Mouse (Mus musculus): ENCODE results near the gene Spast.
A peak's percentile ranks its signal among the peaks of the same experiment; 100 is the strongest.
"Not testable (repeated sequence)": the region's sequence is repeated elsewhere in the genome, so short reads cannot be mapped to it uniquely, and the experiment has no call there.

The Spast gene

GRCm38 (mm10) chr17:74338937-74339804, at the start of gene Spast:
TSS of gene Spast (plus strand) at chr17:74338987.
- no peak for DNase-seq (ENCODE audit: low read depth)

- DNase-seq (ENCODE audit: low read depth): no peak
Observed at GRCm38 (mm10) chr17:74290198-74290597, 48.6 kb upstream of the Spast start.

DNA sequence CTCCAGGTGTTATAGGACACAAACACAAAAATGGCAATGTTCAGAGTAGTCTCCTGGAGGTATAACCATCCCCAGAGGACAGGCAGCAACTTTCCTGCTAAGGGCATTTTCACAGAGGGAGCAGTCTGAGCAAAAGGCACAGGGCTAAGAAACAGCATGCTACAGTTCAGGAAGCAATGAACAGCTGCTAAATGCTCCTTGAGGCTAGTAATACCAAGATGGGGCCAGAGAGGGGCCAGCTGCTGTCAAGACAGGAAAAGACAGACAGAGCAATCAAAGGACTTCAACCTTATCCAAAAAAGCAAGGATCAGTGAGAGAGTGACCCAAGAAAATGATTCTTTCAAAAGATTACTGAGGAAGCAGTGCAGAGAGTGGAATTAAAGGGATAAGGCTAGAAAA, 47.9 kb upstream of the Spast start:
- no peak for DNase-seq (ENCODE audit: low read depth)

DNA sequence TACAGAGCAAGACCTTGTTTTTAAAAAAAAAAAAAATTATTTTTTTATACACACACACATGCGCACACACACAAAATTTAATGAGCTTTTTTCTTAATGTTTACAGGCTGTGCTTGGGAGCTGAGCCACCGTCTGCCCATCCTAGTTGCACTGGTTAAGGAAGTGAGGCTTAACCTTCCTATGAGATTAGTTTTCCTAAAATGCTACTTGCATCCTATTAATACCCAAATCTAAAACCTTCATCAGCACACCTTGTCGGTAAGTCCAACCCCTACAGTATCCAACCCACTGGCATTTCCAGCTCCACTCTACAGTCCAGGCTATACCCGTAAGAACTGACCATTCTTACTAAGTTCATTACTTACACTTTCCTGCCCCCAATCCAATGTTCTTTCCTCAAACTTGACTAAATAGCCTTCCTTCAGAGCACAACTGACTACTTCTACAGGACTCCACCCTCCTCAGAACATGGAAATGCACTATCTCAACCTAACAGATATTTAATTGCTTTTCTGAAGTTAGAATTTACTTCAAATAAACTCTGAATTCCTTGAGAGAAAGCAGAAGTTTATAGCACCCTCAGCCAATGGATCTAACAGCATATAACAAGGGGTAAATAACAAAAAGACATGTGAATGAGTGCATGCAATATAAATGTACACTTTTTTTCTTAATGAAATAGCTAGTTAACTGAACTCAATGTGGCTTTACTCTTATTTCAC, 47.0 kb upstream of the Spast start:
- no peak for DNase-seq (ENCODE audit: low read depth)

DNA sequence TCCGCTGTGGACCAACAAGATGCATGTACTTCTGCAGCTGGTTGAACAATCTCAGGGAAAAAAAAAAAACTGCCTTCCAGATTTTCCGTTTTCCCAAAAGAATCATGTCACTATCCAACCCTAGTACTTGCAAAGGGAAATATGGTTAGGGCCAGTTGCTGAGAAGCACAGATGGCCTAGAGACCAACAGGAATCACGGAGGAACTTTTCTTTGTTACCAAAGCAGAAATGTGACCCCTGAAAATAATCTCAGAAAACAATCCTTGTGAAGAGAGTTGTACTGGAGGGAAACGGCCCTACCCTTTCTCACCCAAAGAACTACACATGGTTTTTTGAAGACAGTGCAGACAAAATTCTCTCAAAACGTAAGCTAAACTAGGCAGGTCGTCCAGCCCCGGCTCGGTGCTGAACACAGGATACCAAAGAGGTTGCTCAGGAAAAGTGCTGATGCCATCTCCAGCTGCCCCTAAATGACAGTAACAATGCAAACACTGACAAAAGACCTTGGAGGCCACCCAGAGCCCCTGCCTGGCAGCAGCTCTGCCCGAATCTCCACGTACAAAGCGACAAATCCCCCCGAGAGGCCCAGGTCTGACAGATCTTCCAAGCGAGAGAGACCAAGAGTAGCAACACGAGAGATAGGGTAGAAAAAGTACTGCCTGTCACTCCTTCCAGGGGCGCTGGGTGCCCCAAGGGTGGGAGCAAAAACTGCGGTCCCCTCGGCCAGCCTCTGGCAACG, 44.9 kb upstream of the Spast start:
- DNase-seq (ENCODE audit: low read depth): no peak

- no peak for DNase-seq (ENCODE audit: low read depth)
Observed at GRCm38 (mm10) chr17:74294426-74295025, 44.3 kb upstream of the Spast start.

DNA sequence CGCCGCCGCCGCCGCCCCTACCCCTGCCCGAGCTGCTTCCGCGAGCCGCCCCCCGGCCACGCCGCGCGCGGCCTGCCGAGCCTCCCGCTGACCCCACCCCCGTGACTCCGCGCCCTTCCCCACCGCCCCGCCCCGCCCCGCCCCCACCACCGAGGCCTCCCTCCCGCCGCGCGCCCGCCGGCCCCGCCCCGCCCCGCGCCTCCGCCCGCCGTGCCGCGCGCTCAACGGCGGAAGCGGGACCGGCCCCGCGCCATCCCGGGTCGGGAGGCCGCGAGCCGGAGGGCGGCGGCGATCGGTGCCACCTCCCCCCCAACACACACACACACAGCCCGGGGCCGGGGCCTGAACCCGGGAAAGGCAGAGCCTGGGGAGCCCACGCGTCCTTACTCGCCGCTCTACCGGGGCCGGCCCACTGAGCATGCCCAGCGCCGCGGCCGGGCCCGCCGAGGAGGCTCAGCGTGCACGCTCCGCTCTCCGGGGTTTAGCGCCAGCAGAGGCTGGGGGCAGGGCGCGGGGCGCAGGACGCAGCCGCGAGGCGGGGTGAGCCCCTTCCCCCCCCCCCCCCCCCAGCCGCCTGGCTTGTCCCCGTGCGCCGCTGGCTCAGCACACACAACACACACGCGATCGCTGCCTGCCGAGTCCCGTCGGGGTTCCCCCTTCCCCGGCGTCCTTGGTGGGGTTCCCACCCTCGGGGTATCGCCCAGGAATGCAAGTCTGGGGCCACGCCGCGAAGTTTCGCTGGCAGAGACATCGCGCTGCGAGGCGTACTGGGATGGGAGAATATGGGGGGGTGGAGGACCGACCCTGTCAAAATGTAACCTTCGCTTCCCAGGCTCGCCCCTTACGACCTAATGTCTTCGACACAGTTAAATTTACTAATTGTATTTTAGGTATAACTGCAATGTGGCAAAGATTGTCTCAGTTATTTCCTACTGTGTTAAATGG, 43.5 kb upstream of the Spast start, which contains the start of gene Memo1:
Gene Memo1 (minus strand): TSS at position 496 of the 945 bp plus-strand sequence.
- no peak for DNase-seq (ENCODE audit: low read depth)

GRCm38 (mm10) chr17:74296076-74296823, 42.5 kb upstream of the Spast start:
- DNase-seq (ENCODE audit: low read depth): no peak

DNA sequence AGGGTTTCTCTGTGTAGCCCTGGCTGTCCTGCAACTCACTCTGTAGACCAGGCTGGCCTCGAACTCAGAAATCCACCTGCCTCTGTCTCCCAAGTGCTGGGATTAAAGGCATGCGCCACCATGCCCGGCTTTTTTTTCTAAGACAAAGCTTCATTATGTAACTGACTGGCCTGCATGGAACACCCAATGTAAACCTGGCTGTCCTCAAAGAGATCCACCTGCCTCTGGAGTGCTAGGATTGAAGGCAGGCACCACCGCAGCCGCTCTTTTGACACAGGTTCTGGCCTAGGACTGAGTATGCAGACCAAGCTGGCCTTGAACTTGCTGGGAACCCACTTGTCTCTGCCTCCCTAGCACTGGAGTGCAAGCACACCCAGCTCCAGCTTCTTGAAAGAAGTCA, 41.8 kb upstream of the Spast start:
- not testable (repeated sequence) for DNase-seq (ENCODE audit: low read depth)

GRCm38 (mm10) chr17:74300089-74300488, 38.7 kb upstream of the Spast start:
- DNase-seq (ENCODE audit: low read depth): no peak

DNA sequence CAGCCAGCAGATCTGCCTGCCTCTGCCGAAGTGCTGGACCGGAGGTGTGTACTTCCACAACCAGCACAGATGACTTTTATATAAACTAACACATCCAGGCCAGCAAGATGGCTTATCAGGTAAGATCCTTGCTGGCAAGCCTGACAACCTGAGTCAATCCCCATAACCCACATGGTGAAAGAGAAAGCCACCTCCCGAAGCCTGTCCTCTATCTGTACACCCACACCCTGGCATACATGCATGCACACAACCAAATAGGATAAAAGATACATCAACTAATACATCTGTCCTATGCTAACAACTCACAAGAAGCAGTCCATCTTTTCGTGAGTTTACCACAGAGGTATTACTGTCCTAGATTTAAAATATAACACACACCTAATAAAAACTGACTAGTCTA, 34.7 kb upstream of the Spast start:
- no peak for DNase-seq (ENCODE audit: low read depth)

DNA sequence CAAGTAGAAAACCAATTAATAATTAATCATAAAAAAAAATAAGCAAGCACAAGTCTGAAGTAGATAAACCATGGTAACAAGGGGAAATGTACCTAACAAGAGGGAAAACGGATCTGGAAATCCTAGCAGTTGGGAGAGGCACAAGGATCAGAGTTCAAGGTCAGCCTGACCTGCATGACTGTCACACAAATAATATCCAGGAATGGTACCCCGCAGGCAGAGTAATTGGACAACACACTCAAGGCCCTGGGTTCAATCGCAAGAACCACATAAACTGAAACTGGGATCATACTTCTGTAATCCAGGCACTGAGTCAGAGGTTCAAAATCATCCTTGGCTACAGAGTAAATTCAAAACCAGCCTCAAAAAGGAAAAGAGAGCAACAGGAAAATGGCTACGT, 33.2 kb upstream of the Spast start:
- DNase-seq (ENCODE audit: low read depth): no peak

- DNase-seq (ENCODE audit: low read depth): no peak
Observed at GRCm38 (mm10) chr17:74306021-74306420, 32.8 kb upstream of the Spast start.

DNA sequence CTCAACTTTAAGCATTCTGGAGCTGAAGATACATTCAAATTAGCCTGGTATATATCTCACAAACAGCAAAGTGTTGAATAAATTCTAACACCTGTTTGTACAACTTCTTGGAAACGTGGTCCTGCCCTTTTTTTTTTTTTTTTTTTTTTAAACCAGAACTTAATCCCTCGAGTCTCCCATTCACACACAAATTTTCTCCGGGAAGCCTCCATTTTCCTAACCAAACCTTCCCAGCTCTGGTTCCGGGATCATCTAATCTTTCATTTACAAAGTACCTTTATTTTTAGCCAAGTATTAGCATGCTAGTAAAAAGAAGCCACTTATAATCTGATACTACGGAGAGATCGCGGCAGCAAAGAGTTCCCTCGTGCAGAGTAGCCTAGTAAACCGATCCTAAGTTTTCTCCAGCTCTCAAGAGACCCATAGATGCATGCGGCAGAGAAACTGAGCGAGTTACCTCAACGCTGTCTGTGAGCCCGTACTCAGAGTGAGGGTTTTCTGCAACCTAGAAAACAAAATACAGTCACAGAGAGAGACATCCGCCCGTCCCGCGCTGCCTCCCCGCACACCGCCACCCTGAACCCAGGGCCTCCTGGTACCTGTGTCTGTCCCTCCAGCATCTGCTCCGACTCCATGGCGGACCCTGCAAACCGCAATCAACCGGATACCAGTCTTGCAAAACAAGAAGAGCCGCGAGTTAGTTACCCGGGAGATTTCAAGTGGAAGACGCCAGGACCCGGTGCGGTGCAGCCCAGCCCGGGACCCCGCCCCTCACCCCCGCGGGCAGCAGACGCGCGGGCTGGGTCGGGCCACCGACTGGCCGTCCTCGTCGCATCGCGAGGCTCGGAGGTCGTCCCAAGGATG, 23.1 kb upstream of the Spast start:
- no peak for DNase-seq (ENCODE audit: low read depth)

DNA sequence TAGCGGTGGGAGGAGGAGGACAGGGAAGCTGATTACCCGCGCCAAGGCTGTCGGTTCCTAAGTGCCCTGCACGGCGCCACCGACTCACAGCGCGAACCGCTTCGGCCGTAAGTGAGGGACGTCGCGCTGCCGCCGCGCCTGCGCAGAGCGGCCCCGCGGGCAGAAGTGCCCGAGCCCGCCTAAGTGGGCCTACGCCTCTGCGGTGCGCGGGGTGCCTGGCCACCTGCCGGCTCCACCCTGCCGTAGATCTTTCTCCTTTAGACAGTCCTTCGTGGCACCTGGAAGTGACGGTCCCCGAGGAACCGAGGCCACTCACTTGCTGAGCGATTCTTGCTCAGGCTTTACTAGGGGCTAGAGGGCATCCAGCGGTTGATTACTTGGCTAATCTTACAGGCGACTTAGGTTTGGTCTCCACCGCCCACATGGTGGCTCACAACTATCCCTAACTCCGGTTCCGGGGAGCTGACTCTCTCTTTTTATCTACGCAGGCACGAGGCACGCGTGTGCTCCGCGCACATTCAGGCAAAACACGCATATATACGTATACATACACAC, 22.4 kb upstream of the Spast start:
- DNase-seq (ENCODE audit: low read depth): peak; percentile 70

DNA sequence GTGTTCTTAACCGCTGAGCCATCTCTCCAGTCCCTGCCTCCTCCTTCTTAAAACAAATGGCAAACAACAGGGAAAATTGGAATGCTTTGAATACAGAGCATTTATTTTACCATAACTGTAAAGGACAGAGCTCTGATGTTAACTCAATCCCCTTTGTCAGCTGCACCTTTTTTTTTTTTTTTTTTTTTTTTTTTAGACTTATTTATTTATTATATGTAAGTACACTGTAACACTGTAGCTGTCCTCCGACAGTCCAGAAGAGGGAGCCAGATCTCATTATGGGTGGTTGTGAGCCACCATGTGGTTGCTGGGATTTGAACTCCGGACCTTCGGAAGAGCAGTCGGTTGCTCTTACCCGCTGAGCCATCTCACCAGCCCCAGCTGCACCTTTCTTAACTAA, 20.1 kb upstream of the Spast start:
- DNase-seq (ENCODE audit: low read depth): no peak

GRCm38 (mm10) chr17:74322400-74323054, 16.3 kb upstream of the Spast start:
- no peak for DNase-seq (ENCODE audit: low read depth)

- DNase-seq (ENCODE audit: low read depth): no peak
Observed at GRCm38 (mm10) chr17:74323844-74324243, 14.9 kb upstream of the Spast start, which contains the start of gene Dpy30. TSS of gene Dpy30 (minus strand) at chr17:74323944.

Measured in c-Kit-positive CD71-negative TER-119-negative erythroid progenitor cells, embryonic 14.5 days (primary cell).